Mouse (Mus musculus): ENCODE measurements around the gene Ylpm1. TPM values are rescaled to one million over a fixed set of nuclear protein-coding genes. Genes with fewer than 3 reads are reported as not detected.

Gene Ylpm1
- polyA plus RNA-seq, 1 experiment from 2014 or later = 36.8 TPM

GRCm38 (mm10) chr12:85022071-85022470, 25.9 kb downstream of the Ylpm1 start:
- H3K9ac ChIP-seq = no peak overlapping the region
- H3K4me2 ChIP-seq = no peak overlapping the region
- ATAC-seq (ENCODE audit: low read depth) = no peak
- H3K27me3 ChIP-seq = no peaks in the 10 kb centered on the region
- H3K27ac ChIP-seq (replicated peaks) = no peak overlapping the region
- H3K9me3 ChIP-seq = no peaks in the 10 kb centered on the region
- peaks cover 12% of the 10 kb centered on the region for H3K36me3 ChIP-seq
- 87% methylated on average over 1 of the region's 1 CpGs for WGBS
- no peak overlapping the region for H3K4me3 ChIP-seq
- no peaks in the 10 kb centered on the region for H3K4me1 ChIP-seq (replicated peaks)

GRCm38 (mm10) chr12:85032710-85033109, 36.6 kb downstream of the Ylpm1 start:
- ATAC-seq (ENCODE audit: low read depth) = no peak
- 96% methylated on average over 2 of the region's 2 CpGs for WGBS
- H3K27me3 ChIP-seq = no peaks in the 10 kb centered on the region

GRCm38 (mm10) chr12:85051218-85051617, 55.1 kb downstream of the Ylpm1 start:
- no peak for ATAC-seq (ENCODE audit: low read depth)
- H3K36me3 ChIP-seq = peaks cover 62% of the 10 kb centered on the region
- H3K4me2 ChIP-seq = no peak overlapping the region
- no peaks in the 10 kb centered on the region for H3K4me1 ChIP-seq (replicated peaks)
- no peaks in the 10 kb centered on the region for H3K9me3 ChIP-seq
- no peaks in the 10 kb centered on the region for H3K27me3 ChIP-seq
- no peak overlapping the region for H3K9ac ChIP-seq
- no peak overlapping the region for H3K4me3 ChIP-seq
- H3K27ac ChIP-seq (replicated peaks) = no peak overlapping the region
- WGBS = 24% methylated on average over 6 of the region's 6 CpGs

More at GRCm38 (mm10) chr12:85032710-85033109, 36.6 kb downstream of the Ylpm1 start:
- Histone ChIP-seq H3K36me3 (peaks cover 31% of the 10 kb centered on the region), H3K9ac (no peak overlapping the region), H3K4me1 (replicated peaks) (no peaks in the 10 kb centered on the region), H3K27ac (replicated peaks) (no peak overlapping the region), H3K9me3 (peaks cover 8% of the 10 kb centered on the region; the same call in 1 of the 2 replicates), H3K4me2 (no peak overlapping the region), H3K4me3 (no peak overlapping the region)

GRCm38 (mm10) chr12:85071043-85071442, 74.9 kb downstream of the Ylpm1 start:
- H3K9me3 ChIP-seq = no peaks in the 10 kb centered on the region
- H3K4me2 ChIP-seq = no peak overlapping the region
- H3K27ac ChIP-seq (replicated peaks) = no peak overlapping the region
- no peak overlapping the region for H3K9ac ChIP-seq
- H3K4me3 ChIP-seq = no peak overlapping the region
- no peaks in the 10 kb centered on the region for H3K4me1 ChIP-seq (replicated peaks)
- H3K36me3 ChIP-seq = peaks cover 57% of the 10 kb centered on the region
- H3K27me3 ChIP-seq = no peaks in the 10 kb centered on the region
- ATAC-seq (ENCODE audit: low read depth) = no peak

- Histone ChIP-seq H3K36me3 (peaks cover 33% of the 10 kb centered on the region), H3K9me3 (no peaks in the 10 kb centered on the region), H3K27ac (replicated peaks) (no peak overlapping the region), H3K4me1 (replicated peaks) (no peaks in the 10 kb centered on the region), H3K27me3 (no peaks in the 10 kb centered on the region), H3K4me3 (no peak overlapping the region), H3K4me2 (no peak overlapping the region), H3K9ac (no peak overlapping the region)
- 93% methylated on average over 3 of the region's 3 CpGs for WGBS
- no peak for ATAC-seq (ENCODE audit: low read depth)
Measured at GRCm38 (mm10) chr12:85077100-85077499, 81.0 kb downstream of the Ylpm1 start.

- 95% methylated on average over 2 of the region's 2 CpGs for WGBS
- ATAC-seq (ENCODE audit: low read depth) = no peak
- no peak overlapping the region for H3K4me2 ChIP-seq
Measured at GRCm38 (mm10) chr12:85084257-85084656, 88.1 kb downstream of the Ylpm1 start.

GRCm38 (mm10) chr12:85084941-85085340, 88.8 kb downstream of the Ylpm1 start:
- Histone ChIP-seq H3K36me3 (peaks cover 35% of the 10 kb centered on the region), H3K4me2 (no peak overlapping the region), H3K4me1 (replicated peaks) (no peaks in the 10 kb centered on the region), H3K27me3 (no peaks in the 10 kb centered on the region), H3K9me3 (no peaks in the 10 kb centered on the region), H3K9ac (no peak overlapping the region), H3K27ac (replicated peaks) (no peak overlapping the region), H3K4me3 (no peak overlapping the region)
- no peak for ATAC-seq (ENCODE audit: low read depth)
- WGBS = 91% methylated on average over 4 of the region's 4 CpGs

More at GRCm38 (mm10) chr12:85084257-85084656, 88.1 kb downstream of the Ylpm1 start:
- Histone ChIP-seq H3K27ac (replicated peaks) (no peak overlapping the region), H3K4me3 (no peak overlapping the region), H3K4me1 (replicated peaks) (no peaks in the 10 kb centered on the region), H3K36me3 (peaks cover 32% of the 10 kb centered on the region), H3K9me3 (no peaks in the 10 kb centered on the region), H3K9ac (no peak overlapping the region), H3K27me3 (no peaks in the 10 kb centered on the region)

GRCm38 (mm10) chr12:85087845-85088244, 91.7 kb downstream of the Ylpm1 start:
- Histone ChIP-seq H3K9ac (no peak overlapping the region), H3K4me1 (replicated peaks) (no peaks in the 10 kb centered on the region), H3K27ac (replicated peaks) (no peak overlapping the region), H3K9me3 (no peaks in the 10 kb centered on the region), H3K4me2 (no peak overlapping the region), H3K4me3 (no peak overlapping the region), H3K27me3 (no peaks in the 10 kb centered on the region), H3K36me3 (peaks cover 36% of the 10 kb centered on the region)
- no peak for ATAC-seq (ENCODE audit: low read depth)
- 89% methylated on average over 12 of the region's 12 CpGs for WGBS

GRCm38 (mm10) chr12:85091190-85091589, 95.1 kb downstream of the Ylpm1 start:
- Histone ChIP-seq H3K4me3 (no peak overlapping the region), H3K27ac (replicated peaks) (no peak overlapping the region), H3K4me1 (replicated peaks) (peaks cover 20% of the 10 kb centered on the region), H3K27me3 (no peaks in the 10 kb centered on the region), H3K9me3 (no peaks in the 10 kb centered on the region), H3K36me3 (peaks cover 36% of the 10 kb centered on the region), H3K4me2 (no peak overlapping the region), H3K9ac (no peak overlapping the region)
- 87% methylated on average over 3 of the region's 3 CpGs for WGBS
- ATAC-seq (ENCODE audit: low read depth) = no peak

GRCm38 (mm10) chr12:85092214-85092613, 96.1 kb downstream of the Ylpm1 start:
- 11% methylated on average over 3 of the region's 3 CpGs for WGBS
- ATAC-seq (ENCODE audit: low read depth) = no peak
- peaks cover 20% of the 10 kb centered on the region for H3K4me1 ChIP-seq (replicated peaks)
- H3K4me3 ChIP-seq = no peak overlapping the region
- no peaks in the 10 kb centered on the region for H3K27me3 ChIP-seq
- H3K27ac ChIP-seq (replicated peaks) = no peak overlapping the region
- H3K36me3 ChIP-seq = peaks cover 27% of the 10 kb centered on the region
- no peak overlapping the region for H3K4me2 ChIP-seq
- no peaks in the 10 kb centered on the region for H3K9me3 ChIP-seq
- no peak overlapping the region for H3K9ac ChIP-seq

GRCm38 (mm10) chr12:85094010-85094409, 97.9 kb downstream of the Ylpm1 start:
- WGBS = 40% methylated on average over 14 of the region's 14 CpGs
- Histone ChIP-seq H3K9me3 (no peaks in the 10 kb centered on the region), H3K27ac (replicated peaks) (no peak overlapping the region), H3K4me1 (replicated peaks) (peaks cover 20% of the 10 kb centered on the region), H3K27me3 (no peaks in the 10 kb centered on the region), H3K4me3 (no peak overlapping the region), H3K36me3 (peaks cover 9% of the 10 kb centered on the region; the same call in 1 of the 2 replicates), H3K4me2 (no peak overlapping the region), H3K9ac (no peak overlapping the region)
- ATAC-seq (ENCODE audit: low read depth) = 0 out of 2 replicates have a peak, but pooled peaks have one; percentile 19

GRCm38 (mm10) chr12:85094706-85095105, 98.6 kb downstream of the Ylpm1 start:
- 63% methylated on average over 10 of the region's 10 CpGs for WGBS
- 0 out of 2 replicates have a peak overlapping the region, but pooled peaks have one; percentile 38 for H3K27ac ChIP-seq (replicated peaks)

GRCm38 (mm10) chr12:85095146-85095545, 99.0 kb downstream of the Ylpm1 start:
- H3K4me1 ChIP-seq (replicated peaks) = peaks cover 20% of the 10 kb centered on the region
- H3K4me3 ChIP-seq = no peak overlapping the region
- WGBS = 86% methylated on average over 11 of the region's 11 CpGs

More at GRCm38 (mm10) chr12:85094706-85095105, 98.6 kb downstream of the Ylpm1 start:
- Histone ChIP-seq H3K27me3 (no peaks in the 10 kb centered on the region), H3K4me3 (no peak overlapping the region), H3K4me2 (no peak overlapping the region), H3K36me3 (peaks cover 3% of the 10 kb centered on the region; the same call in 1 of the 2 replicates), H3K9me3 (no peaks in the 10 kb centered on the region), H3K9ac (no peak overlapping the region), H3K4me1 (replicated peaks) (peaks cover 20% of the 10 kb centered on the region)
- no peak for ATAC-seq (ENCODE audit: low read depth)

More at GRCm38 (mm10) chr12:85095146-85095545, 99.0 kb downstream of the Ylpm1 start:
- ATAC-seq (ENCODE audit: low read depth) = no peak
- H3K27ac ChIP-seq (replicated peaks) = 0 out of 2 replicates have a peak overlapping the region, but pooled peaks have one; percentile 38
- H3K9ac ChIP-seq = no peak overlapping the region
- H3K9me3 ChIP-seq = no peaks in the 10 kb centered on the region
- no peak overlapping the region for H3K4me2 ChIP-seq
- H3K36me3 ChIP-seq = no peaks in the 10 kb centered on the region
- no peaks in the 10 kb centered on the region for H3K27me3 ChIP-seq

All from neural tube, embryonic 13.5 days (tissue).